Mouse (Mus musculus) CH12.LX (cell line): ENCODE data around the gene Epb41l2.

ENCODE experiments used
- CTCF ChIP-seq, 2 experiments: IDR thresholded peaks in 1 of 2; conservative IDR thresholded peaks in 1 of 2; 2 replicates each; pipeline ENCODE4 v1.5.1; 2011 to 2012; ENCODE audit warnings: low read depth in 2 of 2, low read length in 2 of 2, improper control_type of control experiment in 1 of 2, inconsistent platforms in 1 of 2, mild to moderate bottlenecking in 1 of 2, moderate library complexity in 1 of 2
- ELF1 ChIP-seq: IDR thresholded peaks from 2 replicates; pipeline ENCODE4 v1.6.1; 2014; ENCODE audit warnings: low read depth, mild to moderate bottlenecking, inconsistent platforms, low read length, improper control_type of control experiment
- EP300 ChIP-seq: IDR thresholded peaks from 2 replicates; pipeline ENCODE4 v1.6.1; 2011; ENCODE audit warnings: low read length, improper control_type of control experiment
- GABPA ChIP-seq: IDR thresholded peaks from 2 replicates; pipeline ENCODE4 v1.6.1; 2012; ENCODE audit warnings: low read depth, low read length, improper control_type of control experiment, inconsistent platforms; ENCODE audit not compliant: insufficient replicate concordance
- JUND ChIP-seq: conservative IDR thresholded peaks from 2 replicates; pipeline ENCODE4 v1.6.1; 2011; ENCODE audit warnings: low read depth, low read length, improper control_type of control experiment
- MAFK ChIP-seq: IDR thresholded peaks from 2 replicates; pipeline ENCODE4 v1.6.1; 2011; ENCODE audit warnings: low read length, improper control_type of control experiment; ENCODE audit not compliant: insufficient replicate concordance
- MEF2A ChIP-seq: IDR thresholded peaks from 2 replicates; pipeline ENCODE4 v1.6.1; 2014; ENCODE audit warnings: low read depth, mild to moderate bottlenecking, inconsistent platforms, low read length, improper control_type of control experiment, borderline replicate concordance
- MXI1 ChIP-seq: IDR thresholded peaks from 2 replicates; pipeline ENCODE4 v1.6.1; 2011; ENCODE audit warnings: mild to moderate bottlenecking, low read depth, low read length, improper control_type of control experiment
- POLR2A ChIP-seq: IDR thresholded peaks from 2 replicates; pipeline ENCODE4 v1.6.1; 2011; ENCODE audit warnings: low read depth, mild to moderate bottlenecking, improper control_type of control experiment, low read length
- RAD21 ChIP-seq: IDR thresholded peaks from 2 replicates; pipeline ENCODE4 v1.6.1; 2011; ENCODE audit warnings: low read depth, mild to moderate bottlenecking, low read length, improper control_type of control experiment, moderate library complexity
- USF2 ChIP-seq: conservative IDR thresholded peaks from 2 replicates; pipeline ENCODE4 v1.6.1; 2011; ENCODE audit warnings: low read depth, low read length, improper control_type of control experiment
- ZC3H11A ChIP-seq: IDR thresholded peaks from 2 replicates; pipeline ENCODE4 v1.6.1; 2012; ENCODE audit warnings: low read depth, mild to moderate bottlenecking, inconsistent platforms, low read length, improper control_type of control experiment
- ZNF384 ChIP-seq: IDR thresholded peaks from 2 replicates; pipeline ENCODE4 v1.6.1; 2012; ENCODE audit warnings: low read depth, low read length, improper control_type of control experiment, inconsistent platforms

DNA sequence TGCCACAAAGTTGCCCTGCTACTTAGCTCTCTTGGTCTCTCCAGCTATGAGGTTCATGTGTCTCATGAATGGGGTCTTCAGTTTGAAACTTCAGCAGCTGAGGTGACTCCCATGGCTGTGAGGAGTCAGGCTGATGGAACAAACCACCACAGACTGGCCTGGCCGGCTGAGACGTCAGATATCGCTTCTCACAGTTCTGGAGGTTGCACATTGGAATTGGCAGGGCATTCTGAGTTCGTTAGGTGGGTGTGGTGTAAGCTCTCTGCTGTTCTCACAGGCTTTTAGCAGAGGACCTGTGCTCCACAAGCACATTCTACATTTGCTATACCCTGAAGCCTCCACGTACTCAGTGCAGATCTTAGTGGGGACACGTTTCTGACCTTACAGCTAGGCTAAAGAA lies 71.3 kb downstream of the Epb41l2 start:
- TF ChIP-seq MAFK: no peak
- TF ChIP-seq CTCF (conservative IDR thresholded peaks at IDR 0.05 in 1 of 2, IDR thresholded peaks at IDR 0.05 in 1 of 2; ENCODE audit: low read depth in 2 of 2, low read length in 2 of 2): no peak
- TF ChIP-seq USF2: no peak
- TF ChIP-seq RAD21: no peak
- no peak for TF ChIP-seq ZC3H11A
- no peak for TF ChIP-seq GABPA
- no peak for TF ChIP-seq MEF2A
- no peak for TF ChIP-seq EP300
- no peak for TF ChIP-seq POLR2A
- no peak for TF ChIP-seq JUND
- TF ChIP-seq ZNF384: no peak
- TF ChIP-seq ELF1: no peak
- no peak for TF ChIP-seq MXI1
